Mouse (Mus musculus): ENCODE data around the gene Pak1.
"Not testable (repeated sequence)": the region's sequence is repeated elsewhere in the genome, so short reads cannot be mapped to it uniquely, and the experiment has no call there.

The Pak1 gene

GRCm38 (mm10) chr7:97849557-97849956 is 61.2 kb downstream of the Pak1 start:
- DNase-seq (ENCODE audit: low spot score in 2 of 2): not testable (repeated sequence)

DNA sequence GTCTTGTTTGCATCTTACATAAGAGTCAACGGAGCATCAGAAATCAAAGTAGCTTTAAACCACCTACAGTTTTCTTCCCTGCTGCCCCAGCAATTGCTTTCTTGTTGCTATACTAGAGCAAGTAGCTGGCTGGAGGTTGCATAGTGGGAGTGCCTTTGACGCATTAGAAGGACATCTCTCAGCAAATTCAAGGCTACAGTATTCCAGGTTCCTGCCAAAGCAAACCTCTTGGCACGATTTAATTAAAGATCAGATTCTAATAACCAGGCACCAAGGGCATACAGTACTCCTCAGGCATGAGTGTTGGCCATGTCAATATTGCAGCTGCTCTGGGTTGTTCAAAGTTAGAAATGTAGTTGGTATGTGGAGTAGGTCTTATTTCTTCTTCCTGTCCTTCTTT is 62.0 kb downstream of the Pak1 start:
- DNase-seq (ENCODE audit: low spot score in 2 of 2): no peak

DNA sequence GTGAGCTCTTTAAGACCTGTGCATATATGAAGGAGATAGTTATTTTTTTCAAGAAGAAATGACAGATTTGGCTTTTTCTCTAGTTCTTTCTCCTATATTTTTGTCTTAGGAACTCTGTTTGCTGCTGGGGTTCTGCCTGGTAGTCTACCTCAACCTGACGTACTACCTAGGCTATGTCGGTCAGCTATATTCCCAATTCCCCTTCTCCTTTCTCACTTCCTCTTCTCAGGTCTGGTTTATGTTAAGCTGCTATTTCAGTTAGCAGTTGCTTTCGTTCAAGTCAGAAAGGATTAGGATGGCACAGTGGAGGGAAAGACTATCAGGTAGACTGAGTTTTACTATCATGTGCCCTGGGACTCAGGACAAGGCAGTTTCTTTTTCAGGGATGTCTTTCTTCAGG is 75.2 kb downstream of the Pak1 start:
- DNase-seq (ENCODE audit: low spot score in 2 of 2): no peak

DNA sequence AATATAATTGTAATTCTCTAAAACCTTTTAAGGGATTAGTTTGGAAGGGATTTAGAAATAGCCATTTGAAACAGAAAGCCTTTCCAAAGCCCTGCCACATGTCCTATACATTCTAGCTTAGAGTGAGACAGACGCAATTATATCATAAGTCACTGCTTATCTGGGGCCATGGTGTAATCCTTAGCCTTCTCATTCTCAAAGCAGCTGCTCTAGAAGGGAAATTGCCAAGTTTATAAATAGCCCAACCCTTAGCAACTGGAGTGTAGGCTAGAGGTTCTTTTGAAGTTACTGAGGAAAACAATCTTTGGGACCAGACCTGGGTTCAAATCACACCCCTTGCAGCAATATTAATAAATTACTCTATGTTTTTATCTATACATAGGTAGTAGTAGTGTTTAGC is 76.2 kb downstream of the Pak1 start:
- DNase-seq (ENCODE audit: low spot score in 2 of 2): no peak

DNA sequence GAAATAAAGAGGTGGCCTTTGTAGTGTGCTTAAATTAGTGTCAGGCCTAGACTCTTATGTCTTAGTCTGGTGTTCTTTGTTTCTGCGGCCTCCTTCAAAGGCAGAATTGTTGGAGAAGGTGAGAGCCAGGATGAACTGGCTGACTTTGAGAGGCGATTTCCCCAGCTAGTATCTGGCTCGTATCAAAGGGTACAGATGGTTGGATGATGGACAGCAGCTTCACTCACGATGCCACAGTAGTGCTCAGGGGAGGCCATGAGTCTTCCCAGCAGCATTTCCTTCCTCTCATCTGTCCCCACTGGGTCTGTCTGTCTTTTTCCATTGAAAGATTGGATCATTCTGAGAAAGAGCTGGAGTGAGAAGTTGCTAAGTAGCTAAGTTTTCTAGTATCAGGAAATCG is 79.5 kb downstream of the Pak1 start:
- no peak for DNase-seq (ENCODE audit: low spot score in 2 of 2)

GRCm38 (mm10) chr7:97868766-97869165 is 80.4 kb downstream of the Pak1 start:
- no peak for DNase-seq (ENCODE audit: low spot score in 2 of 2)

- DNase-seq (ENCODE audit: low spot score in 2 of 2): no peak
These were observed 84.1 kb downstream of the Pak1 start for GRCm38 (mm10) chr7:97872396-97872795.

DNA sequence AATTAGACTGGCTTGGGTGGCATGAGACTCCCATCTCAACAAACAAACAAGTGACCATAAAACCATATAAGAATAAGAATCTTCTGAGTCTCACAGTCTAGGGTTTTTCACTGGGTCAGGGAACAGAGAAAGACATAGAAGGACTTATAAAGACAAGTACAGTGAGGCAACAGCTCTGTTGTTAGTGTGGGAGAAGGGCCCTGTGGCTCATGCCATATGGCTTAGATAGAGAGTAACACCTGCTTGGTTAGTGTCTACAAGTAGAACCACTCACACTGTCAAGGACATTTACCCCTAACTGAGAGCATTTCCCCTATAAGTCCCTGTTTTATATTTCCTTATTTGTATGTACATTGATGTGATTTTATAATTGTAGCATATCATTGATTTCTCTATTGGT is 85.0 kb downstream of the Pak1 start:
- DNase-seq (ENCODE audit: low spot score in 2 of 2): no peak

- no peak for DNase-seq (ENCODE audit: low spot score in 2 of 2)
These were observed 89.7 kb downstream of the Pak1 start for GRCm38 (mm10) chr7:97877846-97878538.

DNA sequence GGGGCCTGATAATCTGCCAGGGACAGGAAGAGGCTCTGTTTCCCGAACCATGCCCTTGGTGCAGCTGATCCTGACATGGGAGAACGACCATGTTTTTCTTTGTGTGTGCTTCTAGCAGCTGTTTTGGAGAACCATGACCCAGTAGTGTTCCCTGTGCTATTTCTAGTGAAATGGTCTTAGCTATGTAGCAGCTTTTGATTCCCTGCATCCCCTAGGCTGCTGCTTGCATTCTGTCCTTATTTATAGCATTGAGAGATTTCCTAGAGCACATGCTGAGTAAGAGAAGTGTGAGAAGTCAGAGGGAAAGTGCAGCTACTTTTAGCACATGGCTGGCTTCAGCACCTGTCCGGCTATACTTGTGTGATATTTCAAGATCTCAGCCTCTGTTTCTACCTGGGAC is 123.3 kb downstream of the Pak1 start:
- no peak for DNase-seq (ENCODE audit: low spot score in 2 of 2)

DNA sequence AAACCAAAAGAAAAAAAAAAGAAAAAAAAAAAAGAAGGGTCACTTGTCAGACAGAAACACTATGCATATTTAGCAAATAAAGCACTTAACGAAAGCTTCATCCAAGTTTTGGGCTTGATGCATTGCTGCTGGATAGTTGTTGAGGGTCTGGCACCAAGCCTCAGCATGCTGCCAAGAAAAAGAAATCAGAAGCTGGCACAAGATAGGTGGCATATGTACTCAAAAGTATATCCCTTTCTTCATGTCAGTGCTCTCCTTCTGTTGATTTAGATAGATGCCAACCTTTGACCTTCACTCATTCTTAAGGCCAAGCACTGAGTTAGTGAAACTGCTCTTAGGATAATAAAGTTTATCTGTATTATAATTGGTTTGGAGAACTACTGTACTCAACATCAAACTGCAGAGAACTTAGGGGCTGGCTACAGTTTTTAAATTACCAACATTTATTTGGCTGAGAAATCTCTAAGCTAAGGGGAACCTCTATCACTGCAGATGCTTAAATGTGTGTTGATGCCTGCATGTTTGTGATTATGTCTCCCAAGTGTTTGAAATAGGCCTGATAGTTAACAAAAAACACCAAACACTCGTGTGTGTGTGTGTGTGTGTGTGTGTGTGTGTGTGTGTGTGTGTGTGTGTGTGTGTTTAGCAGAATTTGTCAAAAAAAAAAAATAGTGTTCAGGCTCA is 126.6 kb downstream of the Pak1 start:
- no peak for DNase-seq (ENCODE audit: low spot score in 2 of 2)

DNA sequence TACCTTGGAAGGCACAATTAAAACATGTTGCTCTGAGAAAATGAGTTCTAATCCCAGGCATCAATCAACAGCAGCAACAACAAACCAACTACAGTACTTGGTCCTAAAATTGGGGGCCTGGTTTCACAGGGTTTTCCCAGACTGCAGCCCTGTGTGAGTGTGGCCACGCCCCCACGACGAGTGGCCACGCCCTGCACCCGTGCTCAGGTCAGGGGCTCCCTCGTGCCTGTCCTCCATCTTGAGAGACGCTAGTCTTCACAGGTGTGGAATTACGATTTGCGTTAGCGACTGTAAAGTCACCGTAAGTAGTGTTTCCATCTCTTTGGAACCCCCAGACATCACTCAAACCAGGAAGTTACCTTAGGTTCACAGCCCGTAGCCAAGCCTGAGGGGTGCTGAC is 131.4 kb downstream of the Pak1 start, which contains the start of gene Gdpd4:
Gene Gdpd4 (plus strand): TSS at position 214 of the 400 bp plus-strand sequence.
- no peak for DNase-seq (ENCODE audit: low spot score in 2 of 2)

DNA sequence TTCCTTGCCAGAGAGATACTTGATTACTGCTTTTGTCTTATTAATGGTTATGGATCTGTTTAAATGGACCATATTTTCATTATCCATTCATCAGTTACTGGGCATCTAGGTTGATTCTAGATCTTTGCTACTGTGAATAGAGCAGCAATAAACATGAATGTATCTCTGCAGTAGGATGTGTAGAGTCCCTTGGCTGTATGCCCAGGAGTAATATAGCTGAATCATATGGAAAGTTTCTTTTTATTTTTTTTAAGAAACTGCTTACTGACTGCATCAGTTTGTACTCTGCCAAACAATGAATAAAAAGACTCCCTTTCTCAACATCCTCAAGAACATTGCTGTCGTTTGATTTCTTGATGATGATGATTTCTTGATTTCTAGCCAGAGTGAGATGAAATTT is 137.5 kb downstream of the Pak1 start:
- DNase-seq (ENCODE audit: low spot score in 2 of 2): no peak

DNA sequence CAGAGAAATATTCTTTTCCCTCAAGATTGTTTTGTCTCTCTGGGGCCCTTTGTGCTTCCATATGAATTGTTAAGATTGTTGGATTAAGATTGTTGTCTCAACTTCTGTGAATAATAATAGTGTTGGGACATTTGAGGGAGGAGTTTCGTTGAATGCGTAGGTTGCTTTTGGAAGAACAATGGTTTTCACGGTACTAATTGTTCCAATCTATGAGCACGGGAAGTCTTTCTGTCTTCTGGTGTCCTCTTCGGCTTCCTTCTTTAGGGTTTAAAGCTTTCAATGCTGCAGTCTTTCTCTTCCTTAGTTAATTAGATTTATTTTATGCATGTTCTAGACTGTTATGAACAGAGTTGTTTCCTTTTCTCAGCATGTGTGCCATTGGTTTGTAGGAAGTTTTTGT is 138.6 kb downstream of the Pak1 start:
- DNase-seq (ENCODE audit: low spot score in 2 of 2): no peak

- no peak for DNase-seq (ENCODE audit: low spot score in 2 of 2)
These were observed 156.1 kb downstream of the Pak1 start for GRCm38 (mm10) chr7:97944485-97944884.

All from frontal cortex, postnatal 25 days (tissue).